Mouse (Mus musculus): ENCODE results near the gene Abhd4.

- TF ChIP-seq CTCF (IDR thresholded peaks at IDR 0.05; ENCODE audit: borderline replicate concordance, insufficient read depth, low read length) (no peak), POLR2A (IDR thresholded peaks at IDR 0.05; ENCODE audit: low read depth, low read length) (no peak)
Measured at GRCm38 (mm10) chr14:54214901-54215300, 39.1 kb upstream of the Abhd4 start.
